Mouse (Mus musculus): Measurements from ENCODE around the gene Cebpg.

Cebpg gene

DNA sequence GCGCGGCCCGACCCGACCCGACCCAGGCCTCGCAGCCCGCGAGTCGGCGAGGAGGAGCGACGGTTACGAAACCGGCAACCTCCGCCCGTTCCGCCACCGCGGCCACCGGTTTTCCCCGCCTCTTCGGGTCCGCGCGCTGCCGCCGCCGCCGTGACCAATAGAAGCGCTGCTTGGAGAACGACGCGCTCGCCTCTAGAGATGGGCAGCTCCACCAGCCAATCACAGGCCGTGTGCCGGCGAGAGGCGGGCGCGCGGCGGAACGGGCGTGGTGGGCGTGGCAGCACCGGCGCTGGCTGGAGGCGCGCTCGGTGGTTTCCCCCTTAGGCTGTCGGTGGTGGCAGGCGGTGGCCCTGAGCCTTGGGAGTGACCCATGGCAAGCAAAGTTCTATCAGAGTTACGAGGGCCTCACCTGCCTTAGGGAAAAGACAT lies at the start of gene Cebpg:
TSS of gene Cebpg (minus strand) at position 138 of the 429 bp plus-strand sequence.
- Histone ChIP-seq H3K36me3 (ENCODE audit: control insufficient read depth, insufficient read depth, low read length, poor library complexity, severe bottlenecking) (no peaks in the 10 kb centered on the region), H3K27me3 (ENCODE audit: control insufficient read depth, insufficient read depth, low read length, poor library complexity, severe bottlenecking) (no peaks in the 10 kb centered on the region)
- peak; percentile 97 for DNase-seq (ENCODE audit: low read depth, low spot score)

- DNase-seq (ENCODE audit: low read depth, low spot score): no peak
- no peaks in the 10 kb centered on the region for H3K27me3 ChIP-seq (ENCODE audit: control insufficient read depth, insufficient read depth, low read length, poor library complexity, severe bottlenecking)
- H3K36me3 ChIP-seq (ENCODE audit: control insufficient read depth, insufficient read depth, low read length, poor library complexity, severe bottlenecking): no peaks in the 10 kb centered on the region
Observed at GRCm38 (mm10) chr7:35099528-35099927, 43.2 kb upstream of the Cebpg start.

- Histone ChIP-seq H3K27me3 (ENCODE audit: control insufficient read depth, insufficient read depth, low read length, poor library complexity, severe bottlenecking) (no peaks in the 10 kb centered on the region), H3K36me3 (ENCODE audit: control insufficient read depth, insufficient read depth, low read length, poor library complexity, severe bottlenecking) (no peaks in the 10 kb centered on the region)
- no peak for DNase-seq (ENCODE audit: low read depth, low spot score)
Observed at GRCm38 (mm10) chr7:35098777-35099176, 42.4 kb upstream of the Cebpg start.

GRCm38 (mm10) chr7:35094975-35095678 lies 38.8 kb upstream of the Cebpg start:
- H3K36me3 ChIP-seq (ENCODE audit: control insufficient read depth, insufficient read depth, low read length, poor library complexity, severe bottlenecking): no peaks in the 10 kb centered on the region
- DNase-seq (ENCODE audit: low read depth, low spot score): no peak
- H3K27me3 ChIP-seq (ENCODE audit: control insufficient read depth, insufficient read depth, low read length, poor library complexity, severe bottlenecking): no peaks in the 10 kb centered on the region

- DNase-seq (ENCODE audit: low read depth, low spot score): no peak
- no peaks in the 10 kb centered on the region; the same call in 1 of the 2 replicates for H3K27me3 ChIP-seq (ENCODE audit: control insufficient read depth, insufficient read depth, low read length, poor library complexity, severe bottlenecking)
- H3K36me3 ChIP-seq (ENCODE audit: control insufficient read depth, insufficient read depth, low read length, poor library complexity, severe bottlenecking): no peaks in the 10 kb centered on the region
Observed at GRCm38 (mm10) chr7:35090550-35090949, 34.2 kb upstream of the Cebpg start.

GRCm38 (mm10) chr7:35086271-35086861 lies 30.0 kb upstream of the Cebpg start:
- DNase-seq (ENCODE audit: low read depth, low spot score): no peak
- Histone ChIP-seq H3K36me3 (ENCODE audit: control insufficient read depth, insufficient read depth, low read length, poor library complexity, severe bottlenecking) (no peaks in the 10 kb centered on the region), H3K27me3 (ENCODE audit: control insufficient read depth, insufficient read depth, low read length, poor library complexity, severe bottlenecking) (no peaks in the 10 kb centered on the region; the same call in 1 of the 2 replicates)

DNA sequence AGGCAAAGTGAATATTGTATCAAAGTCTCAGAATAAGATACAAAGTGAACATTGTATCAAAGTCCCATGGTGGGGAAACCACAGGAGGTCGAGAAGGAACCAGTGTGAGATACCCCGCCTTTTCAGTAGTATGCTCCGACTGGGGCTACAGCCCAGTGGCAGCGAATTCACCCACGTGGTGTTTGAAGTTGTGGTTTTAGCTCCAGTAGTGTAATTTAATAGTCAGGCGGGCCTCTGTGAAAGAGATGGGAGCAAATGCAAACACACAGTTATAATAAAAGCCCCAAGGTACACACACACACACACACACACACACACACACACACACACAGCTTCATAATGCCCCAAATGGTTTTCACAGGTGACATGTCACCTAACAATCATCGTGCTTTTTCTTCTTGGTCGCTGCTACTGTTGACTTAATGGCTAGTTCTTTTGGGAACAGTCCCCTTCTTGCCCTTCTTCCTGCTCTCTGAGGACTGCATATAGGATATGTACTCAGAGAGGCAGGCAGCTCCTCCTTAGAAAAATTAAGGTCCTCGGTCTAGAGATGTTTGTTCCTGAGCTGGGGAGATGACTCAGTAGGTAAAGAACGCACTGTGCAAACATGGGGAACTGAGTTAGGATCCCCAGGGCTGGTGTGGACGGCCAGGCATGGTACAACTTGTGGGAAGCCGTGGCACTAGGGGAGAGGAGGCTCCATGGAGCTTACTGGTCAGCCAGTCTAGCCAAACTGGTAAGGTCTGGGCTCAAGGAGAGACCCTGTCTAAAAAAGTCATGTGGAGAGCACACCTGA lies 28.4 kb upstream of the Cebpg start:
- no peaks in the 10 kb centered on the region for H3K36me3 ChIP-seq (ENCODE audit: control insufficient read depth, insufficient read depth, low read length, poor library complexity, severe bottlenecking)
- DNase-seq (ENCODE audit: low read depth, low spot score): no peak
- H3K27me3 ChIP-seq (ENCODE audit: control insufficient read depth, insufficient read depth, low read length, poor library complexity, severe bottlenecking): no peaks in the 10 kb centered on the region; the same call in 1 of the 2 replicates

DNA sequence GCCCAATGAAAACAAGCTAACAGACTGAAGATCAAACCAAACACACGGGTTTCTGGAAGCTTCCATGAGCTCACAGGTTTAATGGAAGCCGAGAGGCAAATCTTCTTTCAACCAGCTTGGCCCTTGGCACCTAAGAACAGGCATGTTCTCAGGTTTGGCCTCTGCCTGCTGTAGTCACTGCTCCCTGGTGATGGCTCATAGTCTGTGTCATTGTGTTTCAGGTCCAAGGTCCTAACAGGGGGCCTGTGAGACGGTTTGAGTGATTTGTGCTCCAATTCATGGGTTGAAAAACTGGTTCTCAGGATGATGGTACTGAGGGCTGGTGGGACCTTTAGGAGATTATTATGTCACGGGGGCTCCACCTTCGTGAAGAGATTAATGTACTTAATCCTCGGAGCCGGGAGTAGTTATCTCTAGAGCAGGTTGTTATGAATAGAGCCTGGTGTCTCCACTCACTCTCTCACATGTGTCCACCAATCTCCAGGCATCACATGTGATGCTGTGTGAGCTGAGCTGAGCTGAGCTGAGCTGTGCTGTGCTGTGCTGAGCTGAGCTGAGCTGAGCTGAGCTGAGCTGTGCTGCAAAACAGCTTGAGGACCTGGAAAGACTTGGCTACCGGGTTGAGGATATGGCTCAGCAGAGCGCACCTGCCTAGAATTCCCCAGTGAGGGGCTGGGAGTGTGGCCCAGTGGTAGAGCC lies 25.2 kb upstream of the Cebpg start:
- DNase-seq (ENCODE audit: low read depth, low spot score): no peak
- no peaks in the 10 kb centered on the region; the same call in 1 of the 2 replicates for H3K27me3 ChIP-seq (ENCODE audit: control insufficient read depth, insufficient read depth, low read length, poor library complexity, severe bottlenecking)

DNA sequence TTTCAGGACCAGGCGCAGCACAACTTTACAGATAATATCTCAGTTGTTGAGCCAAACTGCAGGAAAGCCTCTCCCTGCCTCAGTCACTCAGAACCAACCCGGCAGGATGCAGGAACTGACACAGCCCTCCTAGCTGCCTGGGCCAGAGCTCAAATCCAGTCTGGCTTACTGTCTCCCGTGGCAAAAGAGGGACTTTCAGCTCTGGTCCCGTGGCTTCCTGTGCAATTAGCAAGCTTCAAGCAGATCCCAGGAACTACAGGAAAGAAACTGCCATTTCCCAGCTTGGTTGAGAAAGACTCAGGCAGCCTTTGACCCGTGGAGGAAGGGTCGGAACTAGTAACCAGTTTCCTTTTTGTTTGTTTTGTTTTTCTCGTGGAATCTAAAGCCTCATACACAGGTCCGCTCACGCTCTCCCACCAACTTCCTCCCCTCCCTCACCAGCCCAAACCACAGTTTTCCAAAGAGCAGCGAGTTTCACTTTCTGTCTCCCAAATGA lies 24.5 kb upstream of the Cebpg start:
- no peaks in the 10 kb centered on the region for H3K36me3 ChIP-seq (ENCODE audit: control insufficient read depth, insufficient read depth, low read length, poor library complexity, severe bottlenecking)
- no peak for DNase-seq (ENCODE audit: low read depth, low spot score)
- H3K27me3 ChIP-seq (ENCODE audit: control insufficient read depth, insufficient read depth, low read length, poor library complexity, severe bottlenecking): no peaks in the 10 kb centered on the region; the same call in 1 of the 2 replicates

More for the DNA sequence above, 25.2 kb upstream of the Cebpg start:
- H3K36me3 ChIP-seq (ENCODE audit: control insufficient read depth, insufficient read depth, low read length, poor library complexity, severe bottlenecking): no peaks in the 10 kb centered on the region

DNA sequence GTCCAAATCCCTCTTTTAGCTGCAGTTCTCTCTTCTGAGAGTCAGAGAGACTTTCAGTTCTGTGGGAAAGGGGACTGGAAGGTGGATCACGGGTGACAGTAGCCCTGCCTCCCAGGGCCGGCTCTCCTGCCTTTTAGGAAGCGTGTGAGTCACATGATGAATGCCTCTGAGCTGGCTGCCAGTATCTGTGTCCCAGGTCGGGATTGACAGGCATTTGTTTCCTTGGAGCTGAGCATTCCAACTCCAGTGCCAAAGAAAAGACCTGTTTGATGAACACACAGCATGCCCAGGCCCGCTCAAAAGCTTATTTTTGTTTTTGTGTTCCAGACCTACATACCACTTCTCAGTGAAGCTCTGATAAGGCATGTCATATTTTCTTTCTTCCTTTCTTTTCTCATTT lies 20.3 kb upstream of the Cebpg start:
- no peaks in the 10 kb centered on the region for H3K36me3 ChIP-seq (ENCODE audit: control insufficient read depth, insufficient read depth, low read length, poor library complexity, severe bottlenecking)
- DNase-seq (ENCODE audit: low read depth, low spot score): no peak

GRCm38 (mm10) chr7:35066640-35067212 lies 10.4 kb upstream of the Cebpg start:
- DNase-seq (ENCODE audit: low read depth, low spot score): peak; percentile 11
- Histone ChIP-seq H3K36me3 (ENCODE audit: control insufficient read depth, insufficient read depth, low read length, poor library complexity, severe bottlenecking) (no peaks in the 10 kb centered on the region), H3K27me3 (ENCODE audit: control insufficient read depth, insufficient read depth, low read length, poor library complexity, severe bottlenecking) (no peaks in the 10 kb centered on the region)

More for the DNA sequence above, 20.3 kb upstream of the Cebpg start:
- no peaks in the 10 kb centered on the region for H3K27me3 ChIP-seq (ENCODE audit: control insufficient read depth, insufficient read depth, low read length, poor library complexity, severe bottlenecking)

GRCm38 (mm10) chr7:35065958-35066357 lies 9.6 kb upstream of the Cebpg start:
- DNase-seq (ENCODE audit: low read depth, low spot score): no peak
- no peaks in the 10 kb centered on the region for H3K27me3 ChIP-seq (ENCODE audit: control insufficient read depth, insufficient read depth, low read length, poor library complexity, severe bottlenecking)
- no peaks in the 10 kb centered on the region for H3K36me3 ChIP-seq (ENCODE audit: control insufficient read depth, insufficient read depth, low read length, poor library complexity, severe bottlenecking)

GRCm38 (mm10) chr7:35064286-35065258 lies 8.2 kb upstream of the Cebpg start:
- no peak for DNase-seq (ENCODE audit: low read depth, low spot score)
- H3K27me3 ChIP-seq (ENCODE audit: control insufficient read depth, insufficient read depth, low read length, poor library complexity, severe bottlenecking): no peaks in the 10 kb centered on the region
- H3K36me3 ChIP-seq (ENCODE audit: control insufficient read depth, insufficient read depth, low read length, poor library complexity, severe bottlenecking): no peaks in the 10 kb centered on the region

All from splenic B cell, adult 2 months (primary cell).